Mouse (Mus musculus): ENCODE results near the gene Slc5a5. TPM values are rescaled to one million over a fixed set of nuclear protein-coding genes. Genes with fewer than 3 reads are reported as not detected.

The Slc5a5 gene
- polyA plus RNA-seq, 3 experiments from 2014 or later: not detected

GRCm38 (mm10) chr8:70879500-70879899, 13.1 kb downstream of the Slc5a5 start:
- ATAC-seq: no peak

- no peak for ATAC-seq
These were observed 14.4 kb downstream of the Slc5a5 start for GRCm38 (mm10) chr8:70878178-70878577.

- no peak for ATAC-seq
These were observed 16.2 kb downstream of the Slc5a5 start for GRCm38 (mm10) chr8:70876382-70876781.

- no peak for ATAC-seq
These were observed 18.1 kb downstream of the Slc5a5 start for GRCm38 (mm10) chr8:70874441-70874840.

GRCm38 (mm10) chr8:70873364-70873985, 19.1 kb downstream of the Slc5a5 start, which contains the start of gene Ccdc124:
TSS of gene Ccdc124 (minus strand) at chr8:70873935.
- peak; percentile 84 for ATAC-seq

- no peak for ATAC-seq
These were observed 19.8 kb downstream of the Slc5a5 start for GRCm38 (mm10) chr8:70872643-70873363.

- no peak for ATAC-seq
These were observed 21.3 kb downstream of the Slc5a5 start for GRCm38 (mm10) chr8:70871195-70871807.

GRCm38 (mm10) chr8:70869601-70870041, 22.9 kb downstream of the Slc5a5 start:
- ATAC-seq: no peak

- ATAC-seq: no peak
These were observed 23.4 kb downstream of the Slc5a5 start for GRCm38 (mm10) chr8:70869199-70869571.

- no peak for ATAC-seq
These were observed 23.9 kb downstream of the Slc5a5 start for GRCm38 (mm10) chr8:70868559-70869198.

- ATAC-seq: no peak
These were observed 26.0 kb downstream of the Slc5a5 start for GRCm38 (mm10) chr8:70866566-70866965.

- ATAC-seq: no peak
These were observed 26.5 kb downstream of the Slc5a5 start for GRCm38 (mm10) chr8:70866001-70866520.

GRCm38 (mm10) chr8:70865350-70866000, 27.1 kb downstream of the Slc5a5 start:
- peak; percentile 87 for ATAC-seq

- ATAC-seq: no peak
These were observed 27.8 kb downstream of the Slc5a5 start for GRCm38 (mm10) chr8:70864712-70865221.

- no peak for ATAC-seq
These were observed 28.4 kb downstream of the Slc5a5 start for GRCm38 (mm10) chr8:70863956-70864711.

GRCm38 (mm10) chr8:70862824-70863641, 29.5 kb downstream of the Slc5a5 start, which contains the start of gene Kcnn1:
TSS of gene Kcnn1 (minus strand) at chr8:70863258.
- ATAC-seq: no peak

- no peak for ATAC-seq
These were observed 35.0 kb downstream of the Slc5a5 start for GRCm38 (mm10) chr8:70857516-70857915.

GRCm38 (mm10) chr8:70856541-70857197, 35.9 kb downstream of the Slc5a5 start:
- no peak for ATAC-seq

GRCm38 (mm10) chr8:70856028-70856427, 36.5 kb downstream of the Slc5a5 start:
- ATAC-seq: no peak

- no peak for ATAC-seq
These were observed 38.7 kb downstream of the Slc5a5 start for GRCm38 (mm10) chr8:70853863-70854262.
